Mouse (Mus musculus) lung, postnatal 0 days (tissue): ENCODE measurements around the gene Pnpla2. TPM values are rescaled to one million over a fixed set of nuclear protein-coding genes. Genes with fewer than 3 reads are reported as not detected.

Source experiments
- ATAC-seq: fragments of 200-750 bp; cut with Nextera tagmentation; 2 replicates; pipeline ENCODE4 v1.8.0; 2017; ENCODE audit warnings: moderate library complexity
- DNase-seq: peaks from one replicate; pipeline ENCODE4 v3.0.0-alpha.2; 2016; ENCODE audit warnings: low spot score
- H3K27ac ChIP-seq: fragments of 300-500 bp; sonication (generic); 2 replicates; pipeline ENCODE4 v1.5.1; 2014; ENCODE audit warnings: antibody characterized with exemption, mild to moderate bottlenecking, low read length, mixed read lengths
- H3K27me3 ChIP-seq: fragments of 300-500 bp; sonication (generic); replicated peaks from 2 replicates; pipeline ENCODE4 v1.6.1; 2014; ENCODE audit warnings: low read length, mixed read lengths; ENCODE audit not compliant: insufficient read depth
- H3K36me3 ChIP-seq: fragments of 300-500 bp; sonication (generic); 2 replicates; pipeline ENCODE4 v1.6.1; 2014; ENCODE audit warnings: low read length, mixed read lengths; ENCODE audit not compliant: insufficient read depth
- H3K4me1 ChIP-seq: fragments of 300-500 bp; sonication (generic); 2 replicates; pipeline ENCODE4 v1.6.1; 2014; ENCODE audit warnings: antibody characterized with exemption, low read depth, low read length, mixed read lengths; ENCODE audit not compliant: insufficient read depth
- H3K4me2 ChIP-seq: fragments of 300-500 bp; sonication (generic); replicated peaks from 2 replicates; pipeline ENCODE4 v1.6.1; 2014; ENCODE audit warnings: low read depth, mild to moderate bottlenecking, low read length, moderate library complexity, mixed read lengths
- H3K4me3 ChIP-seq: fragments of 300-500 bp; sonication (generic); 2 replicates; pipeline ENCODE4 v1.5.1; 2014; ENCODE audit warnings: low read depth, low read length
- H3K9ac ChIP-seq: fragments of 300-500 bp; sonication (generic); replicated peaks from 2 replicates; pipeline ENCODE4 v1.6.1; 2014; ENCODE audit warnings: low read depth, mild to moderate bottlenecking
- H3K9me3 ChIP-seq: fragments of 300-500 bp; sonication (generic); 2 replicates; pipeline ENCODE4 v1.6.1; 2016; ENCODE audit warnings: low read length, mixed read lengths
- CTCF ChIP-seq: IDR thresholded peaks from 2 replicates; pipeline ENCODE4 v1.5.1; 2016; ENCODE audit warnings: antibody characterized with exemption, mild to moderate bottlenecking
- EP300 ChIP-seq: IDR thresholded peaks from 2 replicates; pipeline ENCODE4 v1.6.1; 2016; ENCODE audit warnings: antibody characterized with exemption, mild to moderate bottlenecking, control low read depth
- WGBS: fragments of 180-500 bp; shearing (Covaris S2); extraction: QIAGEN DNeasy Blood & Tissue Kit; methylation state at CpG from one replicate; pipeline ENCODE4 v1.1.7; 2014; 5-methylcytosine and 5-hydroxymethylcytosine counted together
- polyA plus RNA-seq: library from polyadenylated mRNA; unstranded; fragments of >200 nt; fragmentation: Nextera tagmentation; extraction: Ambion mirVana; gene quantifications from 2 replicates; pipeline ENCODE4 v1.2.1, GENCODE M21; 2015

Pnpla2 gene
- polyA plus RNA-seq, 1 experiment from 2014 or later, result 116 TPM

DNA sequence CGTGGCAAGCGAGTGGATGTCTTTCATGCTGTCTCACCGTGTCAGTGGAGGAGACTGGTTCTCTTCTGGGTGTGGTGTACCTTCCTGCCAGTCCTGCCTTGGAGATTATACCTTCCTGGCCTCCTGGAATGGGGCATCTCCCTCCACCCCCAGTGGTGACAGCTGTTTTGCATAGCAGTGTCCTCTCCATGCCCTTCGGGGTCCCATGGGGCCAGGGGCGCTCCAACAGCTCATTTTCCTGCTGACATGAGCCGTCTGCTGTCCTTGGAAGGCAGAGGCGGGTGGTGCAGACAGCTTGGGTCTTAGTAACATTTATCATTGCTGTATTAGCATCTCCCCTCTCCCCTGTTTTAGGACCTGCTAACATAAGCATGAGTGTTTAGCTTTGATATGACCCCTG, 32.1 kb downstream of the Pnpla2 start:
- Histone ChIP-seq H3K9me3 (no peaks in the 10 kb centered on the region), H3K4me1 (peaks cover 7% of the 10 kb centered on the region; the same call in 1 of the 2 replicates), H3K36me3 (no peaks in the 10 kb centered on the region), H3K9ac (no peak overlapping the region), H3K27me3 (no peaks in the 10 kb centered on the region), H3K27ac (no peak overlapping the region), H3K4me3 (no peak overlapping the region), H3K4me2 (no peak overlapping the region)
- 80% methylated on average over 7 of the region's 7 CpGs for WGBS
- DNase-seq, result no peak
- TF ChIP-seq EP300 (no peak), CTCF (no peak)
- ATAC-seq, result no peak

DNA sequence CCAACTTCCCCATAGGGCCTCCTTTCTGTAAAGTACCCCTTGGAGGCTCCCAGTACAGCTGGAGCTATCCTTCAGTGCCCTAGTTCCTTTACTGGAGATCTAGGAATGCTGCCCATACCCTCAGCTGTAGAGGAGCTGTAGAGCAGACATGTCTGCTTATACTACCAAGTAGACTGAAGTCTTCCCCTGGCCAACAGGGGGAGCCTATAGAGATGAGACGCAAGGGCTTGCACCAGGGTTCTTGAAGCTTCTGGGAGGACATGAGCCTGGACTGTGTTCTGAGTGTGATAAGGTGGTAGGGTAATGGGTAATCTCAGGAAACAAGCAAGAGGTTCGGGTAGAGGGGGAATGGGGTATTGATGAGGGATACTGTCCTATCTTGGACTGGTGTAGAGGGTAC, 36.2 kb downstream of the Pnpla2 start:
- H3K4me1 ChIP-seq, result no peaks in the 10 kb centered on the region
- H3K27me3 ChIP-seq, result no peaks in the 10 kb centered on the region
- DNase-seq (no peak), ATAC-seq (no peak)
- H3K9me3 ChIP-seq, result no peaks in the 10 kb centered on the region
- TF ChIP-seq CTCF, result peak; percentile 53
- TF ChIP-seq EP300, result no peak
- H3K4me2 ChIP-seq, result no peak overlapping the region
- 66% methylated on average over 2 of the region's 2 CpGs for WGBS
- no peak overlapping the region for H3K9ac ChIP-seq
- H3K4me3 ChIP-seq, result no peak overlapping the region
- no peaks in the 10 kb centered on the region; the same call in 1 of the 2 replicates for H3K36me3 ChIP-seq
- H3K27ac ChIP-seq, result no peak overlapping the region

DNA sequence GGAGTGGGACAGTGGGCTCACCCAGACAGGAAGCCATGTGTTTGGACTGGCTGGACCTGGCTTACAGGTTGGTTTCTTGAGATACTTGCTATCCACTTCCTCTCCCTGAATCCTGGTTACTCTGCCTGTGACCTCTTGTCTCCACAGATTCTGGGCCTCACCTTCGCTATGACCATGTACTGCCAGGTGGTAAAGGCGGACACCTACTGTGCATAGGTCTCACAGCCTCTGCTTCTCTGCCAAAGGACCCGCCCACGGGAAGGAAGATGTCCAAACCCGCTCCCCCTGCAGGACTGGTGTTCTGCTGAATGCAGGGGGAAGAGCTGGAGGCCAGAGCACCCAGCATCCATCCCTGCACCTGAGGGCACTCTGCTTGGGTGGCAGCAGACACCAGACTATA, 37.7 kb downstream of the Pnpla2 start:
- Histone ChIP-seq H3K4me3 (no peak overlapping the region), H3K27ac (no peak overlapping the region), H3K9ac (no peak overlapping the region), H3K27me3 (no peaks in the 10 kb centered on the region), H3K9me3 (no peaks in the 10 kb centered on the region), H3K4me2 (no peak overlapping the region), H3K4me1 (no peaks in the 10 kb centered on the region), H3K36me3 (no peaks in the 10 kb centered on the region; the same call in 1 of the 2 replicates)
- WGBS, result 81% methylated on average over 5 of the region's 5 CpGs
- no peak for DNase-seq
- no peak for TF ChIP-seq EP300
- TF ChIP-seq CTCF, result no peak
- ATAC-seq, result no peak

DNA sequence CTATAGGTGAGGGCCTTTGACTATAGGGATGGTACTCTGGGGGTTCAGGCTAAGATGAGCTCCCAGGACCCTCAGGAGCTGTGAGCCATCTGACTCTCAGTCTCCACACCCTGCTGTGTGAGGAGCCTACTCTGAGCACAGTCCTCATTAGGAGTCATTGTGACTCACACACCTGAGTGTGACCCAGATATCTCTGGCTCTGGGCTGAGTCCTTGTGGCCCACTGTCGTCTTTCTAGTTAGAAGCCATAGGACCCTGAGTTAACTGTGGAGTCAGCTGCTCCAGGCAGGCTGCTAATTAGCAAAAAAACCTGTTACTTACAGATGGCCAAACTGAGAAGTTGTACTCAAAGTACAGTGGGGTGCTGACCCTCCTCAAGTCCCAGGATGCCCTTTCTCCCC, 38.7 kb downstream of the Pnpla2 start:
- H3K9me3 ChIP-seq, result no peaks in the 10 kb centered on the region
- ATAC-seq (no peak), DNase-seq (no peak)
- H3K36me3 ChIP-seq, result no peaks in the 10 kb centered on the region; the same call in 1 of the 2 replicates
- TF ChIP-seq CTCF, result no peak
- no peak for TF ChIP-seq EP300
- no peak overlapping the region for H3K4me2 ChIP-seq
- H3K9ac ChIP-seq, result no peak overlapping the region
- H3K4me3 ChIP-seq, result no peak overlapping the region
- H3K27ac ChIP-seq, result no peak overlapping the region
- no peaks in the 10 kb centered on the region for H3K27me3 ChIP-seq
- no peaks in the 10 kb centered on the region for H3K4me1 ChIP-seq
- WGBS, result 65% methylated on average over 1 of the region's 1 CpGs

DNA sequence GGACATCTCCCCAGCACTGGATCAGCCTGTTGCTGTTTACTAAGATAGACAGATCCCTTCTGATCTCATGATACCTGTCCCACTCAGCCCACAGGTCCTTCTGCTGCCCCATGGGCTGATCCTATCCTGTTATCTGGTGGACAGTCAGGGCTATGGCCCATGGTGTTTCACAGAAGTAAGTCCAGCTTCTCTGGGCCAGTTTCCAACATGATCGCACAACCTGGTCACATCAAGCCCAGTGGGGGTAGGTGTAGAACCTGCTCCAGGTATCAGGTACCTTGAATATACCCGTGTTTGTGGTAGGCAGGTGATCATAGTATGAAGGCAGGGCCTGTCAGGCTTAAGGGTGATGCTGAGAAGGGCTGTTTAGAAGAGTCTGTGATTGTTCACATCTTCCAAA, 40.4 kb downstream of the Pnpla2 start:
- Histone ChIP-seq H3K9ac (no peak overlapping the region), H3K4me3 (no peak overlapping the region), H3K27me3 (no peaks in the 10 kb centered on the region), H3K27ac (no peak overlapping the region), H3K36me3 (no peaks in the 10 kb centered on the region; the same call in 1 of the 2 replicates), H3K9me3 (no peaks in the 10 kb centered on the region), H3K4me1 (no peaks in the 10 kb centered on the region), H3K4me2 (no peak overlapping the region)
- ATAC-seq (no peak), DNase-seq (no peak)
- TF ChIP-seq CTCF (no peak), EP300 (no peak)
- WGBS, result 83% methylated on average over 2 of the region's 2 CpGs

DNA sequence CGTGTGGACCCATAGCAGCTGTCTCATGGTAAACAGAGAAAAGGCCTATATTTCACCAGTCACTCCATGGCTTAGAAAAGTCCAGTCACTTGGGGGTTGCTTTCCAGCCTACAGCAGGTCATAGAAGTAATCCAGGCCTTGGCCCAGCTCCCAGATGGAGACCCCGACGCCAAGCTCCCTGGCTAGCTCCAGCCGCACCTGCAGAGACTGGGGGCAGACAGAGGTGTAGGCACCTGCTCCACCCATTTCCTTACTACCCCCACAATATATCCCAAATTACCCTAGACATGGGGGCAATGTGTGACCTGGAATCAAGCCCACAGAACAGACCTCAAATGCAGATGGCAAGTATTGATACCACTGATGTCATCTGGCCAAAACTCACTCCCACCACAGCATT, 40.9 kb downstream of the Pnpla2 start:
- Histone ChIP-seq H3K4me2 (no peak overlapping the region), H3K4me3 (no peak overlapping the region), H3K9ac (no peak overlapping the region), H3K27ac (no peak overlapping the region), H3K27me3 (no peaks in the 10 kb centered on the region), H3K9me3 (no peaks in the 10 kb centered on the region), H3K36me3 (no peaks in the 10 kb centered on the region; the same call in 1 of the 2 replicates), H3K4me1 (no peaks in the 10 kb centered on the region)
- DNase-seq, result no peak
- TF ChIP-seq CTCF, result no peak
- no peak for TF ChIP-seq EP300
- ATAC-seq, result no peak
- WGBS, result 76% methylated on average over 4 of the region's 4 CpGs

DNA sequence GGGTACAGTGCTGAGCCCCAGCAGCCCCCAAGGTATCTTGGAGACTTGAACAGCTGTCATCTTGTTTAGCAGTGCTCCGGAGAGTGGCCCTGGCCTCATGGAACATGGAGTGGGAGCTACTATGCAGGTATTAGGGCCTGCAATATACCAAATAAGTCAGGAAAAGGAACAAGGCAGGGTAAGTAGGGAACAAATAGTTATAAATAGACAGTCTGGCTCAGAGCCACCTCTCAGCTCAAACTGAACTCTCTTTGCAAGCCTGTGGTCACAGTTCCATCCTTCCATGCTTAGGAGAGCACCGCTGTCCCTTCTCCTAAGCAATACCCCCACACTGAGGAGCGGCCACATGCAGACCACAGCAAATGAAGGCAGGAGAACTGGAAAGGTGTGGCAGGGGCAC, 42.6 kb downstream of the Pnpla2 start:
- no peak overlapping the region for H3K4me2 ChIP-seq
- H3K4me1 ChIP-seq, result no peaks in the 10 kb centered on the region
- no peak overlapping the region for H3K4me3 ChIP-seq
- WGBS, result 92% methylated on average over 3 of the region's 3 CpGs
- TF ChIP-seq CTCF (no peak), EP300 (no peak)
- no peak overlapping the region for H3K9ac ChIP-seq
- no peaks in the 10 kb centered on the region for H3K27me3 ChIP-seq
- H3K27ac ChIP-seq, result no peak overlapping the region
- H3K36me3 ChIP-seq, result no peaks in the 10 kb centered on the region; the same call in 1 of the 2 replicates
- no peak for DNase-seq
- H3K9me3 ChIP-seq, result no peaks in the 10 kb centered on the region
- ATAC-seq, result no peak
